Mouse (Mus musculus) naive thymus-derived CD4-positive, alpha-beta T cell, adult 2 months (primary cell): Measurements from ENCODE around the gene Atf7ip2.
"Not testable (repeated sequence)": the region's sequence is repeated elsewhere in the genome, so short reads cannot be mapped to it uniquely, and the experiment has no call there.

ENCODE experiments used
- DNase-seq: peaks from one replicate; pipeline ENCODE4 v3.0.0-alpha.2; 2011; ENCODE audit warnings: low read depth

The Atf7ip2 gene

DNA sequence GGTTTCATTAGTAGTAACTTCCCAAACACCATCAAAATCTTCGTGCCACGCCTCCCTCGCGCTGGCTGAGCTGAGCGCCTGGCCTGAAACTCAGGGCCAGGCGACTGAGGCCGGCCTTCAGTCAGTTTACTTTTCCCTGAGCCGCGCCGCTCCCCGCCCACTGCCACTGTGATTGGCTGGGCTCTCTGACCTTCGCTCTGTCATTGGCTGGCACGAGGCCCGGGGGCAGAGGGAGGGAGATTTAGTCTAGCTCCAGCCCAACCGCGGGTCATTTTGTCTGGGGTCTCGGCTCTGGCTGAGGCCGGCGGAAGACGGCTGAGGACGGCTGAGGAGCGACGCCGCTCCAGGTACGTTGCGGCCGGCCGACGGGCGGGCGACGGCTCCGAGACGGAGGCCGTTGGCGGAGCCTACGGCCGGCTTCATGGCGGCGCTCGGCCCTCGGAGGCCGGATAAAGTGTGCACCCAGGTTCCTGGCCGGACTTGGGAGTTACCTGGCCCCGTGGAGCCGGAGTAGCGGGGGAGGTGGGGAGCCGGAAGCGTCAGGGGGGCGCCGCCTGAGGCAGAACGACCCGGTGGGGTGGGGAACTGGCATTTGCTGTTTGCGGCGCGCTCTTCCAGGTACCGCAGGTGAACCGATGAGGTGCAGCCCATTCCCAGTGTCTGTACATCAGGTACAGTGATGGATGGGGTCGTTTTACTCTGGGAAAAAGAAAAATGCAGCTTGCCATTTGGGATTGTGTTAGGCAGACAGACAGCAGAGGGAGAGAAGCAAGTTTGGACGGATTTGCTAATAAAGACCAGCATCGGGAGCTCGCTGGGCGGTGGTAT lies at the start of gene Atf7ip2:
Atf7ip2 (plus strand) TSS at position 34 of the 828 bp plus-strand sequence.
- no peak for DNase-seq

DNA sequence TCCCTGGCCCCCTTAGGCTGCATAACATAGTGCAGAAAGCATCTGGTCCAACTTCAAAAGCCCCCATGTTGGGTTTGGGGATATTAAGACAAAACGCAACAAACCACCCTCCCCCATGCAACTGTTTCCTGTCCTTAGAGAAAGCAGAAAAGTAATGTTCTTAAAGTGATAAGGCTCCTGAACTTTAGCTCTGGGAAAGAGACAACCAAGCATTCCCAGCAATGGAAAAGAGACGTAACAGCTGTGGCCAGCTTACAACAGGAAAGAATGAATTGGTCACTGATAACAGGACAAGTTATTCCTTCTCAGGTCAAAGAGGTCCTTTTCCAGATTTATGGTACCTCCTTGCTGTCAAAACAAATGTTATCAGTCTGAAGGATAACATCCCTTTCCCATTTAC lies 49.3 kb upstream of the Atf7ip2 start:
- no peak for DNase-seq

DNA sequence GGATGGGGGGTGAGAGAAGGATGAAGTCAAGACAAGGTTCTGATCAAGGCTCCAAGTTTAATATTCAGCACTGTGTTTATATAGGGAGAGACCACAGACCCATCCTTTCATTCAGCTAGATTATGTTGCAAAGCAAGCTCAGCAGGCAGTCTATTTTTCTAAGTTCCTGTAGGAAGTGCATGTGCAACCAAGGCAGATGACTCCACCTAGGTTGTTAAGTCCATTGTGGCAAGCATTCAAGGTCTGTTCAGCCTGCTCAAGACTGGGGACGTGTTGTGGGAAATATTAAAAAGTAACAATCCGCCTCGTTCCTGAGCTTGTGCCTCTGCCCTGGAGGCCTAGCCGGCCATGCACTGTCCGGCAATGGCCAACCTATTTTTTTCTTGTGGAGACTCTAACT lies 45.1 kb upstream of the Atf7ip2 start:
- no peak for DNase-seq

DNA sequence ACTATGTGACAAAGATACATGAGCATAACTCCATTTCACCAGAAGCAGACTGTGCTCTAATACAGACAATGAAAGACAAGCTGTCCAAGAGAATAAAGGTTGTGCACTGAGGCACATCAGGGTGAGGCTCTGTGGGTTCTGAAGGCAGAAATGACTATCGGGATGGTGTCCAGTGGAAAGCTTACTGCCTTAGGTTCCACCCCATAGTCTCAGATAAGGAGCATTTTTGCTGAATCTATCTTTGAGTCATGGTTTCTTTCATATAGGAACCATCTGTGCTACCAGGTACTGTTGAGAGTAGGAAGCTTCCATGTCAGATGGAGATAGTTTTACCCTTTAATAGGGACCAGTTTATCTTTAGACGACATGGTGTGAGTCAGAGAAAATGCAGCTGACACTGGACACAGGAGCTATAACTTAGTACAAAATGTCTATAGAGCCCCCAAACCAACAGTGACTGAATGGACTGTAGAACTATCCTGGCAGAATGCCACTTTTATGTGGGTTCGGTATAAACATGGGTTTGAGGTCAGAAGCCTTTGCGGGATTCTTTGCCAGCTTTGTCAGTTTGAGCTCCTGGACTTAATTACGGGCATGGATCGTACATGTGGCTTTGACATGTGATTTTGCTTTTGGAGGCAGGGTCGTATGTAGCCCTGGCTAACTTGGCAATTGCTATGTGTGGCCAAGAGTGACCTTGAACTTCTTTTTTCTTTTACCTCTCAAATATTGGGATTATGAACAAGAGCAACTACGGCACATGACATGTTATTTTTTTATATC lies 23.2 kb upstream of the Atf7ip2 start:
- DNase-seq: no peak

DNA sequence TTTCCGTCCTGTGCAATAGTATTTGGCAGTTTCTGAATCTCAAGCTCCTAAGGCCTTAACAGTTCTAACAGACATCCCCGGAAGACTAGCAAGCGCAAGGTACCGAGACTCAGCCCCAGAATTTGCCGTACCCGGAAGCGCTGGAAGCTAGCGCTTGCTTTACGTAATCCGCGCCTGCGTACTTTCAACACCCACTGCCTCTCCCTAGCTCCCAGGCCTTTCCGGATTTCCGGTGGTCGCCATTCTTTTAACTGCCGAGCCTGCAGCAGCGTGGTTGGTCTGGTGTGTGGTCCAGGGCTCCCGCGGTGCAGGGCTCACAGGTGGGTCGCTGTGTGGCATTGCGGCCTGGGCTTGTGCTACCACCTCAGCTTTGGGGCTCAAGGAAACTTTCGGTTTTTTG lies 22.5 kb upstream of the Atf7ip2 start, which contains the start of gene Rpl39l:
Rpl39l (plus strand) TSS at position 222 of the 400 bp plus-strand sequence.
- DNase-seq: no peak

DNA sequence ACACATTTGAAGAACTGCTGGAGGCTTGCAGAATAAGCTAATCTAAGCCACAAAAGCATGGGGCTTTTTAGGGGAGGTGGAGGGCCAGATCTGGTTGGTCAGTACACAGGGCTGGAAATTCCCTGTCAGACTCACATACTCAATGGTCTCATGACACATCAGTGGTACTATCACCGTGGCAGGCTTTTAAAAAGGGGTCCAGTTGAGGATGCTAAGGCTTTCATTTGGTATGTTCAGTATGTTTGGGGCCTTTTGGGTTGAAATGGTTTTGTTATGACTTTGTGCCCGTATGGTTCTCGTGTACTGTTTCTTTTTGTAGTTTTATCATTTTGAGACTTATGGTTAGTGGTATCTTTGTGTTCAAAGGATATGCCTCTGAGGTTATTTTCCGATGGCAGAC lies 21.2 kb upstream of the Atf7ip2 start:
- no peak for DNase-seq

DNA sequence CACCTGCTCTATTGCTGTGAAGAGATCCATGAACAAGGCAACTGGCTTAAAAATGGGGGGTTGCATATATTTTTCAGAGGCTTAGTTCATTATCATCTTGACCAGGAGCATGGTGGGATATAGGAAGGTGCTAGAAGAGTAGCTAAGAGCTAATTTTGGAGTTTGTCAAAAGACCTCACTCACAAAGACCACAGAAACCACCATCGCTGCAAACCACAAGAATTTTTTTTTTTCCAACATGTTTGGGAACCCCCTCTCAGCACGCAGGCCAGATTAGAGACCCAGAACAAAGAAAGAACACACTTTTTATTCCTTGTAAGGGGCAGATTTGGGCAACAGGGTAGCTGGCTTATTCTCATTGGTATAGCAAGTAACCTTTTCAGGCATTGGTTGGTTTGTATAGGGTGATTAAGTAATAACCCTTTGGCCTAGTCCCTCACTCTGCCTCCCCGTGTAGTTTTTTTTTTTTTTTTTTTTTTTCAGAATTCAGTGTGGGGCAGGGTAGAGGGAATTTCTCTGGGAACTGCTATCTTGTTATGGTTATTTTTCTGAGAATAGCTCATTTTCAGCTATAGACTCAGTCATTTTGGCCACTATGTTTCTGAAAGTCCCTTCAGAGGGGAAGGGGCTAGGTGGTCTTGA lies 20.2 kb upstream of the Atf7ip2 start:
- no peak for DNase-seq

DNA sequence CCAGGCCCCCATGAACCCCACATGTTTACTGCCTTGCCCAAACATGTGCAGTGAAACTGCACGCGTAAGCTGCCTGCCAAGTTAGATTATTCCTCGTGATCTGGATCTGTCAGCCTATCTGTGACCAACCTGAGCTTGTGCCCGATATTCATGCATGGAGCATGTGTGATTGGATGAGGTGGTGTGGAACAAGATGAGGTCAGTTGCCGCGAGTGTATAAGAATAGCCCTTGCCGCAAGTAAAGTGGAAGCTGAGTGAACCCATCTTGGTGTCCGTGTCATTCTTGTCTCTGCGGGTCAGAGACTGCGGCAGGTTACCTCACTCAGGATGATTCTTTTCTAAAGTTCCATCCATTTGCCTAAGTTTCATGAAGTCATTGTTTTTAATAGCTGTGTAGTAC lies 5.1 kb upstream of the Atf7ip2 start:
- not testable (repeated sequence) for DNase-seq

DNA sequence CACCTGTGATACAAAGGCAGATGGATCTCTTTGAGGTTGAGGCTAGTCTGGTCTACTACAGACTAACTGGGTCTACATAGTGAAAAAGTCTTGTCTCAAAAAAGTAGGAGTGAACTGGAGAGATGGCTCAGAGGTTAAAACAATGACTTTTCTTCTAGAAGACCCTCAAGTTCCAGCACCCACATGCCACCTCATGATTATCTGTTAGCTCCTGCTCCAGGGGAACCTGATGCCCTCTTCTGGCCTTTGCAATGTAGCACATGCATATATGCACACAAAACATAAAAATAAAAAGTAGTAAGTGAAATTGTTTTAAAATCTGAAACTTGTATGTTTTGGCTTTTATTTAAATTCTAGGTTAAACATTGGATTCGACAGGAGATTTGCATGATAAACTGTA lies 16.3 kb downstream of the Atf7ip2 start:
- no peak for DNase-seq

DNA sequence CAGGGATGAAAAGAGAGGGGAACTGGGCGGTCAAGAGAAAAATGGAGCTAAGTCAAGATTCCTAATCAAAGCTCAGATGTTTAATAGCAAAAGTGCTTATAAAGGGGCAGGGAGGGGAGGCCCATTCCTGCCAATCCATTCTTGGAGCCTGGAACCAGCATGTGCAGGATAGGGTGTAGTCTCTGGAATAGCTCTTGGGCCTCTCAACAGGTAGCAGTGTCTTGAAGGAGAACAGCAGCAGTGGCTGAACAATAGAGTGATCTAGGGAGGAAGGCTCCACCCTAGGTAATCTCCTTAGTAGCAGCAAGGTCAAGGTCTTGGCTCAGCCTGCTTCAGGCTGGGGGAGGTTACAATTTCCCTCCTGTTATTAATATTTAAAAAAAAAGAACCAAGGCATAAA lies 23.9 kb downstream of the Atf7ip2 start:
- DNase-seq: not testable (repeated sequence)

DNA sequence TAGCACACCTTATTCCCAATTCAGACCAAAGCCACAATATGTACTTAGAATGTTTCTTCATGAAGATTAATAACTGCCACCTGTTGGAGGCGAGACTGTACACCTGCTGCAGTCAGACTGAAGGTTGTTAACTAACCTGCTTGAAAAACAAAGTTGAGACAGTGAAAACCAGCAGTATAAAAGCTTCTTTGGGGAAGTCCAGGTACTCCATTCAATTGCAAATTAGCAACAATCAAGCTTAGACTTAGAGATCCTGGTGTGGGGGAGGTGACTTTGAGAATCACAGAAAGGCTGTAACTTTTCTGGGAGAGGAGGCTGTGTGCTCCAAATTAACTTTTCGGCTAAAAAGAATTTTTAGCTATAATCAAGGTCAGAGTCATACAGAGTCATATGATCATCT lies 24.5 kb downstream of the Atf7ip2 start:
- DNase-seq: not testable (repeated sequence)

DNA sequence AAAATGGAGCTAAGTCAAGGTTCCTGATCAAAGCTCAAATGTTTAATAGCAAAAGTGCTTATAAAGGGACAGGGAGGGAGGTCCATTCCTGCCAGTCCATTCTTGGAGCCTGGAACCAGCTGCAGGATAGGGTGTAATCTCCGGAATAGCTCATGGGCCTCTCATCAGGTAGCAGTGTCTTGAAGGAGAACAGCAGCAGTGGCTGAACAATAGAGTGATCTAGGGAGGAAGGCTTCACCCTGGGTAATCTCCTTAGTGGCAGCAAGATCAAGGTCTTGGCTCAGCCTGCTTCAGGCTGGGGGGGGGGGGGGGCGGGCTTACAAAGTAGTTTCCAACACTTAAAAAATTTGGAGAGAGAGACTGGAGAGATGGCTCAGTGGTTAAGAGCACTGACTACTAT lies 34.8 kb downstream of the Atf7ip2 start:
- DNase-seq: no peak

DNA sequence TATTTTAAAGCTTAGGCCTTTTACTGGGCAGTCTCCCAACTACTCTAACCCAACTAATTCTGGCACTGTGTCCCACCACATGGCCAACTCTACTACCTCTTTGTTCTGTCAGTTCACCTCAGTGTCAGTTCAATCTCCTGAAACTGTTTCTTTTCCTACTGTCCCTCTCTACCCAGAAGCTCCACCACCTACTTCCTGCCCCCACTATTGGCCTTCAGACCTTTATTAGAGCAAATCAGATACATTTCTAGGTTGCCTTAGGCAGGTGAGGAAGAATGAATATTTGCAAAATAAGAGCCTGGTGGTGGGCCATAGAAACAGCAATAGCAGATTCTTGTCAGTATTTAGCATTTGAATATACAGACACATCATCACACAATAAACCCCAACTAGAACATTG lies 44.1 kb downstream of the Atf7ip2 start:
- no peak for DNase-seq

DNA sequence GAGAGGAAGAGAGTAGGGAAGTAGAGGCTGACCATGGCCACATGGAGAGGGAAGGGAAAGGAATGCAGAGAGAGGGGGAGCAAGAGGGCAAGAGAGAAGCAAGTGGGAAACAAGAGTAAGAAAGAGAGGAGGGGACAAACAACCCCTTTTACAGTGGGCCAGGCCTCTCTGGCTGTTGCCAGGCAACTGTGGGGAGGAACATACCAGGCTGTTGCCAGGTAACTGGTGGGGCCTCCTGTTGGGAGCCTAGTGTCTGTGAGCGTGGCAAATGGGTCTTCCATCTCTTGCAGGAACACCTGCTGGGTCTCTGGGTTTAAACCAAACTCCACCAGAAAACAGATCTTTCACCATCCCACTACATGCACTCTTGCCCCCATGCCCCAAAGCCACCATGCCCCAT lies 61.5 kb downstream of the Atf7ip2 start:
- DNase-seq: no peak

DNA sequence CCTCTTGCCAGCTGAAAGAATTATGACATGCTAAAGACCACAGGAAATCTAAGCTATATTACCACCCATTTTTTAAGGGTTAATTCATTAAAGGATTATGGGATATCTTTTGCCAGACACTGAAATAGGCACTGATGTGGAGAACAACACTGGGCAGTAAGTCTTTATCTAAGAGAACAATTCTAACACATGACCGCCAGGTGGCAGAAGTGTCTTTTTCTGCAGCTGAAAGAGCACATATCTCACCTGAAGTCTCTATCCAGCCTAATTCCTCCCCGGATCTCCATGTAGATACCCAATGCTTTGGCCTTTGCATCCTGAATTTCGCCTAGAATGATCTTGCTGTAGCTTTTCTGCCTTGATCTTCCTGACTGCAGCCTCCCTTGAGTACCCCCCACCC lies 79.7 kb downstream of the Atf7ip2 start:
- peak; percentile 60 for DNase-seq

DNA sequence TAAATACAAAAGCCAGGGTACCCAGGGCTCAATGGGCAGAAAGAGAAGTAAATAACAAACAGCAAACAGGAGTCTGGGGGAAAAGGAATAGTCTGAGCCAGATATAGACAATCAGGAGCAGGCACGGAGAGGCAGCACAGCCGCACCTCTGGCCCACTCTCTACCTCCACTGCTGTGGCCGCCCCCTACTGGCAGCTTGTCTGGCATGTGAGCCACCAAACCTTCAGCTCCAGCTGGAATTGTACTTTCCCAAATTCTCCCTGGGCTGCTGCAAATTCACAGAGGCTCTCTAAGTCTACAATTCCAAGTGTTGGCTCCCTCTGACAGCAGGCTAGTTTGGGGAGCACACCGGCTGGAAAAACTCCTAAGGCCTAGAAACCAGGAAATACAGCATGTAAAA lies 82.0 kb downstream of the Atf7ip2 start:
- no peak for DNase-seq

DNA sequence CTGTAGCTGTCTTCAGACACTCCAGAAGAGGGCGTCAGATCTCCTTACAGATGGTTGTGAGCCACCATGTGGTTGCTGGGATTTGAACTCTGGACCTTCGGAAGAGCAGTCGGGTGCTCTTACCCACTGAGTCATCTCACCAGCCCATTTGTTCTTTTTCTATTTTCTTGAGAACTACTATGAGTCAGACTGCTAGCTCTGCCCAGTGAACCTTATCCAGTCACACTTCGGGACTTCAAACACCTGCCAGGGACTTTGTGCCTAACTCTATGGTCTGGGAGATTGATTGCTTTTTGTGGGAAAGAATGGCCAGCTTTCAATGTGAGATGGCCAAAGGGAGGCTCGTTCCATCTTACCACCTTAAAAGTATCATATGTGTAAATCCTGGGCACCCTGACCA lies 84.3 kb downstream of the Atf7ip2 start:
- DNase-seq: not testable (repeated sequence)

DNA sequence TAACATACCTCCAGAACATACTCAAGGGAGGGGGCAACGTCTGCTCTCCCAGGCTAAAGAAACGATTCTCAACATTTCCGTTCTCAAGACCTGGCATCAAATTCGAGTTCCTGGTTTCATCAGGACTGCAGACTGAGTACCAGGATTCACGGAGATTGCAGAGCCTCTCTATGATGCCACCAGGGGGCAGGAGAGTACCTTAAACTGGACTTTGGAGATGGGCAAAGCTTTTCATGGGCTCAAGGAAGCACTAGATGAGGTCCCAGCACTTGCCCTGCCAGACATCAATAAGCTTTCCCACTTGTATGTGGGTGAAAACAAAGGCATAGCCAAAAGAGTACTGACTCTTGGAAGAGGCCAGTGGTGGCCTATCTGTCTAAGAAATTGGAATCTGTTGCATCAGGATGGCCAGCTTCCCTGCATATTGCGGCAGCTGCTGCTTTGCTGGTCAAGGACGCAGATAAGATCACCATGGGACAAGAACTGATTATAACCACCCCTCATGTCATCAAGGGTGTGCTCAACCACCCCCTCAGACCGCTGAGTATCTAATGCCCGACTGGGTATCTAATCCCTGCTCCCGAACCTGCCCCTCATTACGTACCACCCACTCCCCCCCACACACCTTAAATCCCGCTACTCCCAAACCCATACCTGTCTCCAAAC lies 87.9 kb downstream of the Atf7ip2 start:
- peak; percentile 41 for DNase-seq

DNA sequence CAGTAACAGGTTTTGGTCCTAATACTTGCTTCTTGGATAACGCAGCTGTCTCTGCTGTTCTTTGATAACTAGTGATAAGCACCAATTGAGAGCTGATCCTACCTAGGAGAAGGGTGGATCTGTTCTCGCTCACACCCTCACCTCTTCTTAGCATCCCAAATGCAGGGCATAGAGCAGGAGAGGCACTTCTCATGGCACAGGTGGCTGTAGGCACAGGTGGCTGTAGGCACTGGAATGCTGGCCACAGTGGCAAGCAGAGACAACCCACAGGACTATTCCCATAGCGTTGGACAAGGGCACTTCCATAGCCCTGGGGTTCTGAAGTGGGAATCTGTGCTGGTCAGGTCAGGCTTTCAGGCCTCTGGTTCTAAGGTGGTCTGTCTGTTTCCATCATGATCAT lies 89.4 kb downstream of the Atf7ip2 start:
- no peak for DNase-seq

DNA sequence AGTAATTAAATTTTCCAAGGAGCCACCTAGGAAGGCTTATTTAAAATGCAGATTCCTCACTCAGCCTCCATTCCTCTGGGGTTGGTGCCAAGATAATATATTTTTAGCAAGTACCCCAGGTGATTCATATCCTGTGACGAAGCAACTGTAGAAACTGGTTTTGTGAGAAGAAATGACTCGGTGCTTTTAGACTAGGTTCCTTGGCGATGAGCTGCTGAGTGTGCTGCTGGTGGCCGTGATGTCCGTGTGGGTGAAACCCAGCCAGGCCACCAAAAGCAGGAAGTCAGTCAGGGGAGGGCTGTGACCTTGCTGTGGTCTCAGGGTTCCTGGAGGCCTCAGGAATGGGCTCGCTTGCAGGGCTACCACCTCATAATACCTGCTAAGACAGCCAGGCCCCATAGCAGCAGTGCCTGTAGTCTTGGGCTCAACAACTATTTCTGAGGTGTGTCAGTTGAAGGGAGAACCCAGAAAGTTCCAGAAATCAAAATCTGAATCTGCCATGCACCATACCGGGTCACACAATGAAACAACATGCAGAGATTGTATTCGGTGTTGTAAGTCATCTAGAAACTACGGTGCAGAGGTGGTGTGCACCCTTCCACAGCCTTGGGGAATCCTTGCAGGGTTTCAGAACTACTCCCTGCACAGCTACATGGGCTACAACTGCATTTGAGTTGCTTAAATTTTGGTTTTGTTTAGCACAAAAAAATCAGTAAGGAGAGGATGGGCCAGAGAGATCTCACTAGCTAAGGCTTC lies 94.2 kb downstream of the Atf7ip2 start:
- no peak for DNase-seq

DNA sequence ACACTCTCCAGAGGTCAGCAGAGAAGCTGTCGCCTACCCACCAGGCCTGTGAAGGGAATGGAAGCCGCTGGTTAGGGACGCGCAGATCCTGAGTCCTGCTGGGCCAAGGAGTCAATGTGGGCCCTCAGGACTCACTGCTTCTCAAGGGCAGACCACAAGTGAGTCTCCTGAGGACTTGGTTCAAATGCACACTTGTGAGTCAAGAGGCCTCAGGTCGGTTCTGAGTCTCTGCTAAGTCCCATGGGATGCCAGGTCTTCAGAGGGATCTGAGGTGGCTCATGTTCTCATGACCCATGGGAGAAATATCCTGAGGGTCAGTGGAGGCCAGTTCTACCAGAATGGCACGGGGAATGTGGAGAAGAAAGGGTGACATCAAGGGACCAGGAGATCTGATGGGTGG lies 95.6 kb downstream of the Atf7ip2 start:
- DNase-seq: no peak
